Mouse (Mus musculus) limb, embryonic 12.5 days (tissue): Measurements from ENCODE around the gene Gnl3. TPM values are rescaled to one million over a fixed set of nuclear protein-coding genes. Genes with fewer than 3 reads are reported as not detected.
A peak's percentile ranks its signal among the peaks of the same experiment; 100 is the strongest.

Source experiments
- ATAC-seq: fragments of 200-750 bp; cut with Nextera tagmentation; 2 replicates; pipeline ENCODE4 v1.8.0; 2017; ENCODE audit warnings: low read depth, moderate TSS enrichment; ENCODE audit not compliant: insufficient number of reproducible peaks, insufficient read depth, low FRiP score, low TSS enrichment
- H3K27ac ChIP-seq: fragments of 300-500 bp; sonication (generic); 2 replicates; pipeline ENCODE4 v1.5.1; 2016; ENCODE audit warnings: mild to moderate bottlenecking, moderate library complexity
- H3K27me3 ChIP-seq: fragments of 300-500 bp; sonication (generic); 2 replicates; pipeline ENCODE4 v1.6.1; 2016; ENCODE audit warnings: mild to moderate bottlenecking, moderate library complexity
- H3K36me3 ChIP-seq: fragments of 300-500 bp; sonication (generic); 2 replicates; pipeline ENCODE4 v1.6.1; 2016; ENCODE audit warnings: mild to moderate bottlenecking, moderate library complexity
- H3K4me1 ChIP-seq: fragments of 300-500 bp; sonication (generic); replicated peaks from 2 replicates; pipeline ENCODE4 v1.6.1; 2016
- H3K4me2 ChIP-seq: fragments of 300-500 bp; sonication (generic); 2 replicates; pipeline ENCODE4 v1.6.1; 2016; ENCODE audit warnings: mild to moderate bottlenecking, moderate library complexity
- H3K4me3 ChIP-seq: fragments of 300-500 bp; sonication (generic); replicated peaks from 2 replicates; pipeline ENCODE4 v1.5.1; 2016; ENCODE audit warnings: mild to moderate bottlenecking
- H3K9ac ChIP-seq: fragments of 300-500 bp; sonication (generic); replicated peaks from 2 replicates; pipeline ENCODE4 v1.6.1; 2016; ENCODE audit warnings: mild to moderate bottlenecking, moderate library complexity
- H3K9me3 ChIP-seq: fragments of 300-500 bp; sonication (generic); 2 replicates; pipeline ENCODE4 v1.6.1; 2016; ENCODE audit warnings: mild to moderate bottlenecking, moderate library complexity
- WGBS: fragments of 180-500 bp; shearing (Covaris S2); methylation state at CpG from one replicate; pipeline ENCODE4 v1.1.7; 2016; 5-methylcytosine and 5-hydroxymethylcytosine counted together
- polyA plus RNA-seq: library from polyadenylated mRNA; unstranded; fragments of >200 nt; fragmentation: Nextera tagmentation; extraction: Ambion mirVana; gene quantifications from 2 replicates; pipeline ENCODE4 v1.2.1, GENCODE M21; 2016

The Gnl3 gene
- polyA plus RNA-seq, 1 experiment from 2014 or later: 117 TPM

- no peak overlapping the region for H3K27ac ChIP-seq
- H3K4me1 ChIP-seq: peaks cover 5% of the 10 kb centered on the region
- H3K9ac ChIP-seq: no peak overlapping the region
- H3K36me3 ChIP-seq: peaks cover 54% of the 10 kb centered on the region
- no peak overlapping the region for H3K4me3 ChIP-seq
- ATAC-seq: no peak
- H3K4me2 ChIP-seq: no peak overlapping the region
- H3K27me3 ChIP-seq: no peaks in the 10 kb centered on the region
- H3K9me3 ChIP-seq: no peaks in the 10 kb centered on the region
- WGBS: 76% methylated on average over 5 of the region's 5 CpGs
These were observed 12.2 kb downstream of the Gnl3 start for GRCm38 (mm10) chr14:31006779-31007178.

- peaks cover 12% of the 10 kb centered on the region for H3K4me1 ChIP-seq
These were observed 14.4 kb downstream of the Gnl3 start for GRCm38 (mm10) chr14:31004527-31004926.

GRCm38 (mm10) chr14:31001307-31002205 is 17.4 kb downstream of the Gnl3 start, which contains the start of the genes Glt8d1 and Spcs1:
Gene Glt8d1 (plus strand): TSS chr14:31001400.
Gene Spcs1 (minus strand): TSS chr14:31001672.
- Histone ChIP-seq H3K9me3 (no peaks in the 10 kb centered on the region), H3K4me1 (peaks cover 12% of the 10 kb centered on the region), H3K4me2 (peak within 1 kb of the TSS; percentile 80), H3K27me3 (no peaks in the 10 kb centered on the region), H3K4me3 (peak within 1 kb of the TSS; percentile 95), H3K9ac (peak within 1 kb of the TSS; percentile 89), H3K27ac (peak within 1 kb of the TSS; percentile 91), H3K36me3 (peaks cover 24% of the 10 kb centered on the region)
- ATAC-seq: peak; percentile 91
- under 1% methylated on average over 84 of the region's 84 CpGs for WGBS

More at GRCm38 (mm10) chr14:31004527-31004926, 14.4 kb downstream of the Gnl3 start:
- H3K27me3 ChIP-seq: no peaks in the 10 kb centered on the region
- H3K27ac ChIP-seq: no peak overlapping the region
- no peak for ATAC-seq
- no peaks in the 10 kb centered on the region for H3K9me3 ChIP-seq
- H3K9ac ChIP-seq: no peak overlapping the region
- H3K36me3 ChIP-seq: peaks cover 33% of the 10 kb centered on the region
- H3K4me3 ChIP-seq: no peak overlapping the region
- H3K4me2 ChIP-seq: no peak overlapping the region
- 84% methylated on average over 2 of the region's 2 CpGs for WGBS

- ATAC-seq: no peak
- Histone ChIP-seq H3K9me3 (no peaks in the 10 kb centered on the region), H3K27me3 (no peaks in the 10 kb centered on the region), H3K4me1 (peaks cover 12% of the 10 kb centered on the region), H3K4me3 (peak overlapping the region; percentile 95), H3K36me3 (peaks cover 25% of the 10 kb centered on the region), H3K9ac (peak overlapping the region; percentile 89), H3K27ac (peak overlapping the region; percentile 91), H3K4me2 (peak overlapping the region; percentile 80)
- WGBS: under 1% methylated on average over 21 of the region's 21 CpGs
These were observed 18.1 kb downstream of the Gnl3 start for GRCm38 (mm10) chr14:31000816-31001306.

- H3K36me3 ChIP-seq: peaks cover 25% of the 10 kb centered on the region
- no peaks in the 10 kb centered on the region for H3K27me3 ChIP-seq
- H3K4me1 ChIP-seq: peaks cover 12% of the 10 kb centered on the region
- peak overlapping the region; percentile 89 for H3K9ac ChIP-seq
- peak overlapping the region; percentile 95 for H3K4me3 ChIP-seq
- H3K27ac ChIP-seq: 0 out of 2 replicates have a peak overlapping the region, but pooled peaks have one; percentile 91
- peak overlapping the region; percentile 80 for H3K4me2 ChIP-seq
- ATAC-seq: no peak
- 64% methylated on average over 10 of the region's 10 CpGs for WGBS
- no peaks in the 10 kb centered on the region for H3K9me3 ChIP-seq
These were observed 18.6 kb downstream of the Gnl3 start for GRCm38 (mm10) chr14:31000356-31000755.

GRCm38 (mm10) chr14:30996417-30996816 is 22.5 kb downstream of the Gnl3 start:
- ATAC-seq: no peak
- H3K27ac ChIP-seq: no peak overlapping the region
- peaks cover 7% of the 10 kb centered on the region for H3K4me1 ChIP-seq

GRCm38 (mm10) chr14:30976222-30976621 is 42.7 kb downstream of the Gnl3 start:
- no peak overlapping the region for H3K4me3 ChIP-seq
- no peak overlapping the region for H3K27ac ChIP-seq
- no peak overlapping the region for H3K9ac ChIP-seq
- ATAC-seq: no peak
- H3K27me3 ChIP-seq: no peaks in the 10 kb centered on the region
- WGBS: 80% methylated on average over 3 of the region's 3 CpGs
- H3K4me2 ChIP-seq: no peak overlapping the region
- H3K9me3 ChIP-seq: no peaks in the 10 kb centered on the region
- H3K36me3 ChIP-seq: peaks cover 42% of the 10 kb centered on the region
- H3K4me1 ChIP-seq: no peaks in the 10 kb centered on the region

More at GRCm38 (mm10) chr14:30996417-30996816, 22.5 kb downstream of the Gnl3 start:
- Histone ChIP-seq H3K9ac (no peak overlapping the region), H3K36me3 (peaks cover 21% of the 10 kb centered on the region), H3K4me3 (no peak overlapping the region), H3K9me3 (no peaks in the 10 kb centered on the region), H3K27me3 (no peaks in the 10 kb centered on the region), H3K4me2 (no peak overlapping the region)

GRCm38 (mm10) chr14:30974204-30974603 is 44.7 kb downstream of the Gnl3 start:
- Histone ChIP-seq H3K27ac (no peak overlapping the region), H3K36me3 (peaks cover 48% of the 10 kb centered on the region), H3K4me3 (no peak overlapping the region), H3K9ac (no peak overlapping the region), H3K4me2 (no peak overlapping the region), H3K4me1 (no peaks in the 10 kb centered on the region), H3K27me3 (no peaks in the 10 kb centered on the region), H3K9me3 (no peaks in the 10 kb centered on the region)
- no peak for ATAC-seq
- WGBS: 88% methylated on average over 6 of the region's 6 CpGs

Other genes starting within 250 kb of the Gnl3 start
- gene Tmem110, start 193.6 kb downstream of the Gnl3 start, polyA plus RNA-seq: 38.8 and 41.5 TPM in 2 replicates
- 5.9 and 6.8 TPM in 2 replicates for gene Mustn1, start 140.0 kb downstream of the Gnl3 start, polyA plus RNA-seq
- 0.10 TPM in 1 of 2 replicates, not detected in the other for gene Itih4, start 132.7 kb downstream of the Gnl3 start, polyA plus RNA-seq
- gene Itih3, start 95.4 kb downstream of the Gnl3 start, polyA plus RNA-seq: 0.09 TPM in 1 of 2 replicates, not detected in the other
- gene Itih1, start 75.9 kb downstream of the Gnl3 start, polyA plus RNA-seq: 0.06 TPM in 1 of 2 replicates, not detected in the other
- gene Nek4, start 67.8 kb downstream of the Gnl3 start, polyA plus RNA-seq: 17.2 and 18.8 TPM in 2 replicates
- 54.7 and 61.5 TPM in 2 replicates for gene Glt8d1, start 17.8 kb downstream of the Gnl3 start, polyA plus RNA-seq
- gene Spcs1, start 17.5 kb downstream of the Gnl3 start, polyA plus RNA-seq: 322 and 342 TPM in 2 replicates
- 183 and 189 TPM in 2 replicates for gene Pbrm1, start within 50 bp of the Gnl3 start, polyA plus RNA-seq
- gene Smim4, start 109.8 kb upstream of the Gnl3 start, polyA plus RNA-seq: 59.6 and 65.7 TPM in 2 replicates
- 485 and 500 TPM in 2 replicates for gene Nt5dc2, start 111.9 kb upstream of the Gnl3 start, polyA plus RNA-seq
- gene Stab1, start 149.5 kb upstream of the Gnl3 start, polyA plus RNA-seq: 14.9 and 18.0 TPM in 2 replicates
- 140 and 161 TPM in 2 replicates for gene Tnnc1, start 189.2 kb upstream of the Gnl3 start, polyA plus RNA-seq
- gene Nisch, start 197.8 kb upstream of the Gnl3 start, polyA plus RNA-seq: 507 and 522 TPM in 2 replicates
- gene Sema3g, start 198.7 kb upstream of the Gnl3 start, polyA plus RNA-seq: 0.58 and 0.84 TPM in 2 replicates
- gene Phf7, start 232.2 kb upstream of the Gnl3 start, polyA plus RNA-seq: 13.5 and 14.1 TPM in 2 replicates
- 106 and 118 TPM in 2 replicates for gene Bap1, start 232.3 kb upstream of the Gnl3 start, polyA plus RNA-seq